Mouse (Mus musculus) liver, adult (tissue): ENCODE results near the gene Spata48.

Source experiments
- GATA4 ChIP-seq: IDR thresholded peaks from 2 replicates; pipeline ENCODE4 v1.6.1; 2014; ENCODE audit warnings: mild to moderate bottlenecking, low read length; ENCODE audit not compliant: insufficient replicate concordance

Spata48 gene

DNA sequence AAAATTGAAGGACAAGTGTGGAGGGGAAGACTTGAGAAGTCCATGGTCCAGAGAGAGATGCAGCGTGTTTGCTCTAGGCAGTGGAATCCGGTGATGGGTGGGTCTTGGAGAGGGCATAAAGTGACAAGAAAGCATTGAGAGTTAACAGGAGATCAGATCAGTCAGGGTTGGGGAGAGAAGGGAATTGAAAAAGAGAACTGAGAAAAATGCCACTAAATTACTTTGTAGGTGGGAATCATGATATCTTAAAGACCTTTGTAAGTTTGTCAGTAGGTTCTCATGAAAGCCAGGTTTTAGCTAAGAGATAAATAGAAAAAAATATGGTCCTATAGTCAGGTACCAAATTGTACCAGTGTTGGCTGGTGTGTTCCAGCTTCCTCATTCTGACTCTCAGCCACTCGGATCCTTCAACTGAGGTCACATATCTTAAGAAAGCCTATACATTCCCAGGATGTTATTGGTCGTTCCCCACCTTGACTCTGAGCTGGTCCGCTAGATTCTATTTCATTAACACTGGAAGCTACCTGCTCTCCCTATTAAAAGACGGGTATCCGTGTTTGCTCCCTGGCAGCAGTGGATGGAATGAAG is 97.3 kb downstream of the Spata48 start:
- no peak for TF ChIP-seq GATA4

GRCm38 (mm10) chr11:11561118-11561517 is 99.2 kb downstream of the Spata48 start:
- TF ChIP-seq GATA4 = no peak

DNA sequence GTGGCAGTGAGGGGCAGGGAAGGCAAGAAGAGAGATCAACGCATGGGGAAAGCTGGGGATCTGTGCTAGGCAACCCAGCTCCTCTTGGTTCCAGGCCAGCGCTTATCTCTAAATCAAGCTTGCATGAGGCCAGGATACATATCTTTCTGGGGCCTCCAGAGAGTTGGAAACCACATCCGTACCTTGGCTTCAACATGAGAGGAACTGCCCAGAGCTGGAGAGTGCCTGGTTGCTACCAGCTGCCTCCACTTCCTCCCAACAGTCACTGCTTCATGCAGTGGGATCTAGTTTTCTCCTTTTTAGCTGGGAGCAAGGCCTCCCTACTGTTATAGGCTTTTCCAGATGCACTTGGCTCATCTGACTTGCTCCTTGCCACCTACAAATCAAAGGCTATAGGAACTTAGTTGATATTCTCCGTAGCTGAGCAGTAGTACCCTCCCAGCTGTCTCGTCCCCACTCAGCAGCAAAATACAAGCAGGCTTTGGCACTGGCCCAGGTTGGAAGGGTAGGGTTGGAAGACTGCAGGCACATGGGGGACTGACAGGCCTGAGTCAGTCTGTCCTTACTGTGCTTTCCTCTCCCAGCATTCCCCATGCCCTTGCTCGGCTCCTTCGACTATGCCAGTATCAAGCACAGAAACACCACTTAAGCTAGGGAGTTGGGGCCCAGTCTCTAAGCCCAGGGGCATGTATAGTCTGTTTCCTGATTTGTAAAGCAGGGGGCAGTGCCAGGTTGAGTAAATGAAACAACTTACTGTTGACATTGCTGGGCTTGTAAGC is 102.6 kb downstream of the Spata48 start:
- no peak for TF ChIP-seq GATA4
